Mouse (Mus musculus) lung, postnatal 0 days (tissue): Measurements from ENCODE around the gene Fermt1. TPM values are rescaled to one million over a fixed set of nuclear protein-coding genes. Genes with fewer than 3 reads are reported as not detected.

Experiments used
- ATAC-seq: fragments of 200-750 bp; cut with Nextera tagmentation; 2 replicates; pipeline ENCODE4 v1.8.0; 2017; ENCODE audit warnings: moderate library complexity
- DNase-seq: peaks from one replicate; pipeline ENCODE4 v3.0.0-alpha.2; 2016; ENCODE audit warnings: low spot score
- H3K27ac ChIP-seq: fragments of 300-500 bp; sonication (generic); 2 replicates; pipeline ENCODE4 v1.5.1; 2014; ENCODE audit warnings: antibody characterized with exemption, mild to moderate bottlenecking, low read length, mixed read lengths
- H3K27me3 ChIP-seq: fragments of 300-500 bp; sonication (generic); replicated peaks from 2 replicates; pipeline ENCODE4 v1.6.1; 2014; ENCODE audit warnings: low read length, mixed read lengths; ENCODE audit not compliant: insufficient read depth
- H3K36me3 ChIP-seq: fragments of 300-500 bp; sonication (generic); 2 replicates; pipeline ENCODE4 v1.6.1; 2014; ENCODE audit warnings: low read length, mixed read lengths; ENCODE audit not compliant: insufficient read depth
- H3K4me1 ChIP-seq: fragments of 300-500 bp; sonication (generic); 2 replicates; pipeline ENCODE4 v1.6.1; 2014; ENCODE audit warnings: antibody characterized with exemption, low read depth, low read length, mixed read lengths; ENCODE audit not compliant: insufficient read depth
- H3K4me2 ChIP-seq: fragments of 300-500 bp; sonication (generic); replicated peaks from 2 replicates; pipeline ENCODE4 v1.6.1; 2014; ENCODE audit warnings: low read depth, mild to moderate bottlenecking, low read length, moderate library complexity, mixed read lengths
- H3K4me3 ChIP-seq: fragments of 300-500 bp; sonication (generic); 2 replicates; pipeline ENCODE4 v1.5.1; 2014; ENCODE audit warnings: low read depth, low read length
- H3K9ac ChIP-seq: fragments of 300-500 bp; sonication (generic); replicated peaks from 2 replicates; pipeline ENCODE4 v1.6.1; 2014; ENCODE audit warnings: low read depth, mild to moderate bottlenecking
- H3K9me3 ChIP-seq: fragments of 300-500 bp; sonication (generic); 2 replicates; pipeline ENCODE4 v1.6.1; 2016; ENCODE audit warnings: low read length, mixed read lengths
- CTCF ChIP-seq: IDR thresholded peaks from 2 replicates; pipeline ENCODE4 v1.5.1; 2016; ENCODE audit warnings: antibody characterized with exemption, mild to moderate bottlenecking
- EP300 ChIP-seq: IDR thresholded peaks from 2 replicates; pipeline ENCODE4 v1.6.1; 2016; ENCODE audit warnings: antibody characterized with exemption, mild to moderate bottlenecking, control low read depth
- WGBS: fragments of 180-500 bp; shearing (Covaris S2); extraction: QIAGEN DNeasy Blood & Tissue Kit; methylation state at CpG from one replicate; pipeline ENCODE4 v1.1.7; 2014; 5-methylcytosine and 5-hydroxymethylcytosine counted together
- polyA plus RNA-seq: library from polyadenylated mRNA; unstranded; fragments of >200 nt; fragmentation: Nextera tagmentation; extraction: Ambion mirVana; gene quantifications from 2 replicates; pipeline ENCODE4 v1.2.1, GENCODE M21; 2015

The Fermt1 gene
- polyA plus RNA-seq = 1.5 and 3.1 TPM in 2 replicates

DNA sequence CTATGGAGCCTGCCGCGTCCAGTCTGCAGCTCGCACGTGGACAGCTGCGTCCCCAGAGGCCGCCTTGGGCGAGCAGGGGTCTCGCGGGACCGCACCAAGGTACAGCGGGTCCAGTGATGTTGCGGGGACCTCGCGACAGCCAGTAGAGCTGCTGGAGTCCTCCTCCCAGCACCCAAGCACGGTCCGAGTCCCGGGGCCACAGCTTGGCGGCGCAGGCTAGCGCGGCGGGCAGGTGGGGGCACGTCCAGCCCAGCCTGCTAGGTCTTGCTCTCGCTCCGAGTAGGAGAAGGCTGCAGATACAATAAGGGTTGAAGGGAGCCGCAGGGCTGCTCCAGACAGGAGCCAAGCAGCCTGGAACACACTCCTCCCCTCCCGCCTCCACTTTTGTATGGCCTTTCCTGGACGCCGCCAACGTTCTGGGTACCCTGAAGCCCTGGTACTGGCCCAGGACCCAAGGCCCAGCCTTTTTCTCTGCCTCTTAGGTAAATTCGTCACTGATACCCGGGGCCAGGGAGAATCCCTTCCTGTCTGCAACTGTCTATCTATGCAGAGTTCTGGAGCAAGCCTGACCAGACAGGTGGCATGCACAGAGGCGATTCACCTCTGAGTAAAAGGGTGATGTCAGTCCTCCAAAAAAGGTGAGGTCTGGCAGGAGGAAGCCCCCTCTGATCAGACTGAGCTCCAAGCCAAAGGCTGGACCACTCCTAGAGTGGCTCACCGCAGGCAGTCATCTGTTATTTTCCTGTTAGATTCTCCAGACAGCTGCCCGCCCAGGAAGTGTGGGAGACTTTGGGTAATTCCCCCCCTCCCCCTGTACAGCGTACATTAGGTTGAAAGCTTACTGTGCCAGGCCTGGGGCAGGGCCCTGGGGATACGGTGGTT is at the start of gene Fermt1:
TSS of gene Fermt1 (minus strand) at position 581 of the 882 bp plus-strand sequence.
- Histone ChIP-seq H3K4me1 (no peaks in the 10 kb centered on the region), H3K4me3 (peak within 1 kb of the TSS; percentile 28), H3K27ac (no peak within 1 kb of the TSS), H3K9me3 (no peaks in the 10 kb centered on the region), H3K9ac (no peak within 1 kb of the TSS; the same call in 1 of the 2 replicates), H3K27me3 (peaks cover 20% of the 10 kb centered on the region), H3K36me3 (no peaks in the 10 kb centered on the region), H3K4me2 (peak within 1 kb of the TSS; percentile 58)
- TF ChIP-seq EP300 = no peak
- ATAC-seq = peak; percentile 55
- no peak for DNase-seq
- 4% methylated on average over 37 of the region's 37 CpGs for WGBS

GRCm38 (mm10) chr2:132992659-132993531 is 47.2 kb upstream of the Fermt1 start:
- Histone ChIP-seq H3K36me3 (no peaks in the 10 kb centered on the region), H3K27me3 (no peaks in the 10 kb centered on the region), H3K4me2 (no peak overlapping the region), H3K9ac (no peak overlapping the region), H3K9me3 (no peaks in the 10 kb centered on the region), H3K4me3 (no peak overlapping the region), H3K27ac (no peak overlapping the region), H3K4me1 (no peaks in the 10 kb centered on the region; the same call in 1 of the 2 replicates)
- 24% methylated on average over 9 of the region's 9 CpGs for WGBS
- TF ChIP-seq EP300 (no peak), CTCF (no peak)
- DNase-seq = peak; percentile 74
- peak; percentile 87 for ATAC-seq

GRCm38 (mm10) chr2:132989778-132990564 is 44.3 kb upstream of the Fermt1 start:
- H3K4me1 ChIP-seq = no peaks in the 10 kb centered on the region; the same call in 1 of the 2 replicates
- no peak overlapping the region for H3K9ac ChIP-seq
- no peak overlapping the region for H3K4me2 ChIP-seq
- peak; percentile 47 for ATAC-seq
- H3K9me3 ChIP-seq = no peaks in the 10 kb centered on the region
- H3K4me3 ChIP-seq = no peak overlapping the region
- no peaks in the 10 kb centered on the region for H3K27me3 ChIP-seq
- DNase-seq = peak; percentile 29
- no peak for TF ChIP-seq CTCF
- TF ChIP-seq EP300 = no peak
- H3K27ac ChIP-seq = no peak overlapping the region
- no peaks in the 10 kb centered on the region for H3K36me3 ChIP-seq
- WGBS = 30% methylated on average over 11 of the region's 11 CpGs

- 77% methylated on average over 2 of the region's 2 CpGs for WGBS
- no peaks in the 10 kb centered on the region for H3K27me3 ChIP-seq
- ATAC-seq (no peak), DNase-seq (no peak)
- H3K27ac ChIP-seq = no peak overlapping the region
- H3K36me3 ChIP-seq = no peaks in the 10 kb centered on the region
- TF ChIP-seq CTCF (no peak), EP300 (no peak)
- H3K9me3 ChIP-seq = no peaks in the 10 kb centered on the region
- no peaks in the 10 kb centered on the region for H3K4me1 ChIP-seq
- no peak overlapping the region for H3K4me3 ChIP-seq
- no peak overlapping the region for H3K4me2 ChIP-seq
- no peak overlapping the region for H3K9ac ChIP-seq
Observed at GRCm38 (mm10) chr2:132973346-132973745, 27.6 kb upstream of the Fermt1 start.

GRCm38 (mm10) chr2:132970772-132971173 is 25.1 kb upstream of the Fermt1 start:
- 21% methylated on average over 4 of the region's 4 CpGs for WGBS
- Histone ChIP-seq H3K27ac (no peak overlapping the region), H3K4me2 (no peak overlapping the region), H3K4me1 (no peaks in the 10 kb centered on the region), H3K27me3 (no peaks in the 10 kb centered on the region), H3K36me3 (no peaks in the 10 kb centered on the region), H3K9ac (no peak overlapping the region), H3K4me3 (no peak overlapping the region), H3K9me3 (no peaks in the 10 kb centered on the region)
- no peak for TF ChIP-seq EP300
- TF ChIP-seq CTCF = peak; percentile 65
- peak; percentile 38 for ATAC-seq
- DNase-seq = peak; percentile 78
